Mouse (Mus musculus) neural tube, embryonic 13.5 days (tissue): Measurements from ENCODE around the gene Atp6v1e1. TPM values are rescaled to one million over a fixed set of nuclear protein-coding genes. Genes with fewer than 3 reads are reported as not detected.

Experiments used
- microRNA-seq: library from miRNA; unstranded; fragments of <30 nt; microRNA quantifications from one replicate; pipeline ENCODE4, GENCODE M21; 2016
- polyA plus RNA-seq: library from polyadenylated mRNA; unstranded; fragments of >200 nt; fragmentation: Nextera tagmentation; extraction: Ambion mirVana; gene quantifications from 2 replicates; pipeline ENCODE4 v1.2.1, GENCODE M21; 2015

Gene Atp6v1e1
- polyA plus RNA-seq, 1 experiment from 2014 or later, result 301 TPM

Small RNAs within 50 kb of the gene (microRNA-seq; reads per million reads assigned to microRNA genes)
- not detected for gene Gm25193

Other genes with a start within 250 kb of the Atp6v1e1 start
- 7.1 and 7.9 TPM in 2 replicates for gene Cecr2, start 156.4 kb downstream of the Atp6v1e1 start, polyA plus RNA-seq
- 9.5 and 11.5 TPM in 2 replicates for gene Slc25a18, start 49.2 kb downstream of the Atp6v1e1 start, polyA plus RNA-seq
- 23.6 and 23.8 TPM in 2 replicates for gene Bcl2l13, start 13.4 kb upstream of the Atp6v1e1 start, polyA plus RNA-seq
- 26.9 and 27.4 TPM in 2 replicates for gene Bid, start 94.1 kb upstream of the Atp6v1e1 start, polyA plus RNA-seq